Mouse (Mus musculus): ENCODE measurements around the gene Gm8122. TPM values are rescaled to one million over a fixed set of nuclear protein-coding genes. Genes with fewer than 3 reads are reported as not detected.
"Not testable (repeated sequence)": the region's sequence is repeated elsewhere in the genome, so short reads cannot be mapped to it uniquely, and the experiment has no call there.

The Gm8122 gene
- not detected in 2 replicates for polyA plus RNA-seq (2014; fragmentation: Nextera tagmentation; extraction: Ambion mirVana)

DNA sequence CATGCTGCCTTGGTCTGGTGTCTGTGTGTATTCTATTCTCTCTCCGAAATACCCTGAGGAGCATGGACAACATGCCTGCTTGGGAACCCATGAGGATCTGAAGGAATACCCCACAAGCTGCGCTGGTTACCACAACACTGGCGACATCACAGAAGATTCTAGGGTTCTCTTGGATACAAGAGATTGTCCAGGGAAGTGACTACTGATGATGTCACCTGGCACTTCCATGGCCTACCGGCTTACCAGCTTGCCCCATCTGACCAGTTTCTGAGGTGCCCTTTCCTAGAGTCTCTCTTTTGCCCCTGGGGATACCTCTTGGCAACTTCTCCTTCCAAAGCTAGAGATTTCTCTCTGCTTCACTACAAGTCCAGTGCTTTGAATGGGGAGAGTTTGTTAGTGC is at the start of gene Gm8122:
TSS of gene Gm8122 (minus strand) at position 101 of the 400 bp plus-strand sequence.
- not testable (repeated sequence) for H3K27me3 ChIP-seq (ENCODE audit: control insufficient read depth, insufficient read depth, low read length); ATAC-seq (ENCODE audit: insufficient read depth, low FRiP score, low TSS enrichment); H3K4me3 ChIP-seq (ENCODE audit: low read depth, low read length); H3K27ac ChIP-seq (ENCODE audit: low read depth, low read length); H3K36me3 ChIP-seq (ENCODE audit: control insufficient read depth, insufficient read depth, low read length); DNase-seq (ENCODE audit: low spot score); H3K4me1 ChIP-seq (ENCODE audit: control insufficient read depth, insufficient read depth, low read length); H3K9ac ChIP-seq (ENCODE audit: low read length); H3K4me2 ChIP-seq (ENCODE audit: low read depth); H3K9me3 ChIP-seq (ENCODE audit: control insufficient read depth, low read length)
- 94% methylated on average over 3 of the region's 4 CpGs for WGBS

- not testable (repeated sequence) for H3K4me1 ChIP-seq (ENCODE audit: control insufficient read depth, insufficient read depth, low read length); H3K9ac ChIP-seq (ENCODE audit: low read length); ATAC-seq (ENCODE audit: insufficient read depth, low FRiP score, low TSS enrichment); H3K9me3 ChIP-seq (ENCODE audit: control insufficient read depth, low read length); DNase-seq (ENCODE audit: low spot score); H3K27ac ChIP-seq (ENCODE audit: low read depth, low read length); H3K27me3 ChIP-seq (ENCODE audit: control insufficient read depth, insufficient read depth, low read length); H3K4me3 ChIP-seq (ENCODE audit: low read depth, low read length); H3K36me3 ChIP-seq (ENCODE audit: control insufficient read depth, insufficient read depth, low read length); H3K4me2 ChIP-seq (ENCODE audit: low read depth)
- 95% methylated on average over 3 of the region's 3 CpGs for WGBS
Observed at GRCm38 (mm10) chr14:43278681-43279080, 43.6 kb upstream of the Gm8122 start.

- H3K4me2 ChIP-seq (ENCODE audit: low read depth); DNase-seq (ENCODE audit: low spot score); H3K4me1 ChIP-seq (ENCODE audit: control insufficient read depth, insufficient read depth, low read length); H3K27me3 ChIP-seq (ENCODE audit: control insufficient read depth, insufficient read depth, low read length); H3K27ac ChIP-seq (ENCODE audit: low read depth, low read length); ATAC-seq (ENCODE audit: insufficient read depth, low FRiP score, low TSS enrichment); H3K9ac ChIP-seq (ENCODE audit: low read length); H3K36me3 ChIP-seq (ENCODE audit: control insufficient read depth, insufficient read depth, low read length); H3K4me3 ChIP-seq (ENCODE audit: low read depth, low read length); H3K9me3 ChIP-seq (ENCODE audit: control insufficient read depth, low read length): not testable (repeated sequence)
- WGBS: 77% methylated on average over 4 of the region's 4 CpGs
Observed at GRCm38 (mm10) chr14:43278146-43278545, 43.0 kb upstream of the Gm8122 start.

GRCm38 (mm10) chr14:43277468-43277867 is 42.4 kb upstream of the Gm8122 start:
- not testable (repeated sequence) for H3K9ac ChIP-seq (ENCODE audit: low read length); DNase-seq (ENCODE audit: low spot score); ATAC-seq (ENCODE audit: insufficient read depth, low FRiP score, low TSS enrichment); H3K36me3 ChIP-seq (ENCODE audit: control insufficient read depth, insufficient read depth, low read length); H3K4me1 ChIP-seq (ENCODE audit: control insufficient read depth, insufficient read depth, low read length); H3K4me3 ChIP-seq (ENCODE audit: low read depth, low read length); H3K9me3 ChIP-seq (ENCODE audit: control insufficient read depth, low read length); H3K4me2 ChIP-seq (ENCODE audit: low read depth); H3K27ac ChIP-seq (ENCODE audit: low read depth, low read length); H3K27me3 ChIP-seq (ENCODE audit: control insufficient read depth, insufficient read depth, low read length)
- 73% methylated on average over 2 of the region's 2 CpGs for WGBS

DNA sequence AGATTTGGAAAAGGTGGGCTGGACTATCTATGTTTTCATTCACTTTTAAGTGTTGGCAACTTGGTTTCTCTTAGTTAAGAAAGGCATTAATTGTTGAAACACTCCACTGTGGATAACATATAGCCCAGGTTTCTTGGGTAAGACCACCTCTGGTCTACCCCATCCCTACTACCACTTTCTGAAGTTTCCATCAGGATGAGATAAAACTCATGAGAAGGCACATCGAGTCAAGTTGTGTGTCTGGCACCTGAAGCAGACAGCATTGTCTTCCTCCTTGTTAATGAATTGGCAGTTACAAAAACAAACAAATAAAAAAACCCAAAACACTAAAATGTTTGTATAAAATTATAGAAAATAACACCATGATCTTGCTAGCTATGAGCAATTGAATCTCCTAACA is 40.6 kb upstream of the Gm8122 start:
- H3K27ac ChIP-seq (ENCODE audit: low read depth, low read length); H3K4me3 ChIP-seq (ENCODE audit: low read depth, low read length); DNase-seq (ENCODE audit: low spot score); H3K9me3 ChIP-seq (ENCODE audit: control insufficient read depth, low read length); H3K4me2 ChIP-seq (ENCODE audit: low read depth); H3K4me1 ChIP-seq (ENCODE audit: control insufficient read depth, insufficient read depth, low read length); H3K27me3 ChIP-seq (ENCODE audit: control insufficient read depth, insufficient read depth, low read length); H3K36me3 ChIP-seq (ENCODE audit: control insufficient read depth, insufficient read depth, low read length); H3K9ac ChIP-seq (ENCODE audit: low read length); ATAC-seq (ENCODE audit: insufficient read depth, low FRiP score, low TSS enrichment): not testable (repeated sequence)
- 88% methylated on average over 1 of the region's 1 CpGs for WGBS

- not testable (repeated sequence) for H3K27ac ChIP-seq (ENCODE audit: low read depth, low read length); H3K27me3 ChIP-seq (ENCODE audit: control insufficient read depth, insufficient read depth, low read length); DNase-seq (ENCODE audit: low spot score); H3K36me3 ChIP-seq (ENCODE audit: control insufficient read depth, insufficient read depth, low read length); H3K4me1 ChIP-seq (ENCODE audit: control insufficient read depth, insufficient read depth, low read length); H3K4me2 ChIP-seq (ENCODE audit: low read depth); ATAC-seq (ENCODE audit: insufficient read depth, low FRiP score, low TSS enrichment); H3K9me3 ChIP-seq (ENCODE audit: control insufficient read depth, low read length); H3K9ac ChIP-seq (ENCODE audit: low read length); H3K4me3 ChIP-seq (ENCODE audit: low read depth, low read length)
- 85% methylated on average over 8 of the region's 8 CpGs for WGBS
Observed at GRCm38 (mm10) chr14:43274986-43275511, 39.9 kb upstream of the Gm8122 start, which contains the start of gene Gm9732. Gene Gm9732 (plus strand): TSS chr14:43275036.

- not testable (repeated sequence) for H3K4me1 ChIP-seq (ENCODE audit: control insufficient read depth, insufficient read depth, low read length); H3K27me3 ChIP-seq (ENCODE audit: control insufficient read depth, insufficient read depth, low read length); H3K9ac ChIP-seq (ENCODE audit: low read length); H3K4me3 ChIP-seq (ENCODE audit: low read depth, low read length); ATAC-seq (ENCODE audit: insufficient read depth, low FRiP score, low TSS enrichment); H3K27ac ChIP-seq (ENCODE audit: low read depth, low read length); DNase-seq (ENCODE audit: low spot score); H3K4me2 ChIP-seq (ENCODE audit: low read depth); H3K36me3 ChIP-seq (ENCODE audit: control insufficient read depth, insufficient read depth, low read length); H3K9me3 ChIP-seq (ENCODE audit: control insufficient read depth, low read length)
- 84% methylated on average over 1 of the region's 1 CpGs for WGBS
Observed at GRCm38 (mm10) chr14:43273161-43273560, 38.1 kb upstream of the Gm8122 start.

- ATAC-seq (ENCODE audit: insufficient read depth, low FRiP score, low TSS enrichment); H3K27ac ChIP-seq (ENCODE audit: low read depth, low read length); H3K4me3 ChIP-seq (ENCODE audit: low read depth, low read length); H3K4me2 ChIP-seq (ENCODE audit: low read depth); H3K27me3 ChIP-seq (ENCODE audit: control insufficient read depth, insufficient read depth, low read length); H3K4me1 ChIP-seq (ENCODE audit: control insufficient read depth, insufficient read depth, low read length); H3K36me3 ChIP-seq (ENCODE audit: control insufficient read depth, insufficient read depth, low read length); DNase-seq (ENCODE audit: low spot score); H3K9me3 ChIP-seq (ENCODE audit: control insufficient read depth, low read length); H3K9ac ChIP-seq (ENCODE audit: low read length): not testable (repeated sequence)
- 86% methylated on average over 3 of the region's 3 CpGs for WGBS
Observed at GRCm38 (mm10) chr14:43269211-43269610, 34.1 kb upstream of the Gm8122 start.

GRCm38 (mm10) chr14:43268521-43269084 is 33.5 kb upstream of the Gm8122 start:
- not testable (repeated sequence) for DNase-seq (ENCODE audit: low spot score)

More at GRCm38 (mm10) chr14:43268521-43269084, 33.5 kb upstream of the Gm8122 start:
- H3K4me1 ChIP-seq (ENCODE audit: control insufficient read depth, insufficient read depth, low read length); H3K9me3 ChIP-seq (ENCODE audit: control insufficient read depth, low read length); H3K4me3 ChIP-seq (ENCODE audit: low read depth, low read length); H3K27ac ChIP-seq (ENCODE audit: low read depth, low read length); H3K27me3 ChIP-seq (ENCODE audit: control insufficient read depth, insufficient read depth, low read length); ATAC-seq (ENCODE audit: insufficient read depth, low FRiP score, low TSS enrichment); H3K36me3 ChIP-seq (ENCODE audit: control insufficient read depth, insufficient read depth, low read length); H3K9ac ChIP-seq (ENCODE audit: low read length); H3K4me2 ChIP-seq (ENCODE audit: low read depth): not testable (repeated sequence)
- 60% methylated on average over 2 of the region's 2 CpGs for WGBS

Data from neural tube, embryonic 11.5 days (tissue).